Mouse (Mus musculus): ENCODE results near the gene Nadsyn1.

Gene Nadsyn1

GRCm38 (mm10) chr7:143801195-143802065, 21.2 kb downstream of the Nadsyn1 start:
- no peak for DNase-seq

GRCm38 (mm10) chr7:143800770-143801169, 21.9 kb downstream of the Nadsyn1 start:
- no peak for DNase-seq

GRCm38 (mm10) chr7:143798783-143799182, 23.9 kb downstream of the Nadsyn1 start:
- DNase-seq = no peak

- peak; percentile 74 for DNase-seq
Observed at GRCm38 (mm10) chr7:143793121-143793520, 29.5 kb downstream of the Nadsyn1 start.

GRCm38 (mm10) chr7:143792336-143792985, 30.2 kb downstream of the Nadsyn1 start:
- no peak for DNase-seq

GRCm38 (mm10) chr7:143783996-143784829, 38.4 kb downstream of the Nadsyn1 start, which contains the start of gene Mrgpre:
Gene Mrgpre, minus strand, starts transcription at chr7:143784500.
- DNase-seq = peak; percentile 76

GRCm38 (mm10) chr7:143783378-143783995, 39.2 kb downstream of the Nadsyn1 start:
- peak; percentile 34 for DNase-seq

GRCm38 (mm10) chr7:143777375-143777774, 45.3 kb downstream of the Nadsyn1 start:
- no peak for DNase-seq

- DNase-seq = peak; percentile 65
Observed at GRCm38 (mm10) chr7:143776137-143776536, 46.5 kb downstream of the Nadsyn1 start.

- DNase-seq = no peak
Observed at GRCm38 (mm10) chr7:143769461-143769860, 53.2 kb downstream of the Nadsyn1 start.

GRCm38 (mm10) chr7:143768267-143768666, 54.4 kb downstream of the Nadsyn1 start:
- no peak for DNase-seq

GRCm38 (mm10) chr7:143766893-143767292, 55.8 kb downstream of the Nadsyn1 start, which contains the start of gene Mrgprg:
Gene Mrgprg, minus strand, starts transcription at chr7:143766993.
- DNase-seq = no peak

- peak; percentile 71 for DNase-seq
Observed at GRCm38 (mm10) chr7:143764876-143765530, 57.6 kb downstream of the Nadsyn1 start.

GRCm38 (mm10) chr7:143763794-143764193, 58.9 kb downstream of the Nadsyn1 start:
- peak; percentile 48 for DNase-seq

- DNase-seq = no peak
Observed at GRCm38 (mm10) chr7:143758956-143759355, 63.7 kb downstream of the Nadsyn1 start.

GRCm38 (mm10) chr7:143757696-143758095, 65.0 kb downstream of the Nadsyn1 start:
- DNase-seq = no peak

GRCm38 (mm10) chr7:143757027-143757390, 65.6 kb downstream of the Nadsyn1 start:
- DNase-seq = peak; percentile 89

- peak; percentile 39 for DNase-seq
Observed at GRCm38 (mm10) chr7:143756125-143757026, 66.3 kb downstream of the Nadsyn1 start, which contains the start of gene Osbpl5. Gene Osbpl5, minus strand, starts transcription at chr7:143756985.

GRCm38 (mm10) chr7:143755357-143756124, 67.1 kb downstream of the Nadsyn1 start:
- peak; percentile 6 for DNase-seq
